Mouse (Mus musculus): Measurements from ENCODE around the gene Pgpep1.

DNA sequence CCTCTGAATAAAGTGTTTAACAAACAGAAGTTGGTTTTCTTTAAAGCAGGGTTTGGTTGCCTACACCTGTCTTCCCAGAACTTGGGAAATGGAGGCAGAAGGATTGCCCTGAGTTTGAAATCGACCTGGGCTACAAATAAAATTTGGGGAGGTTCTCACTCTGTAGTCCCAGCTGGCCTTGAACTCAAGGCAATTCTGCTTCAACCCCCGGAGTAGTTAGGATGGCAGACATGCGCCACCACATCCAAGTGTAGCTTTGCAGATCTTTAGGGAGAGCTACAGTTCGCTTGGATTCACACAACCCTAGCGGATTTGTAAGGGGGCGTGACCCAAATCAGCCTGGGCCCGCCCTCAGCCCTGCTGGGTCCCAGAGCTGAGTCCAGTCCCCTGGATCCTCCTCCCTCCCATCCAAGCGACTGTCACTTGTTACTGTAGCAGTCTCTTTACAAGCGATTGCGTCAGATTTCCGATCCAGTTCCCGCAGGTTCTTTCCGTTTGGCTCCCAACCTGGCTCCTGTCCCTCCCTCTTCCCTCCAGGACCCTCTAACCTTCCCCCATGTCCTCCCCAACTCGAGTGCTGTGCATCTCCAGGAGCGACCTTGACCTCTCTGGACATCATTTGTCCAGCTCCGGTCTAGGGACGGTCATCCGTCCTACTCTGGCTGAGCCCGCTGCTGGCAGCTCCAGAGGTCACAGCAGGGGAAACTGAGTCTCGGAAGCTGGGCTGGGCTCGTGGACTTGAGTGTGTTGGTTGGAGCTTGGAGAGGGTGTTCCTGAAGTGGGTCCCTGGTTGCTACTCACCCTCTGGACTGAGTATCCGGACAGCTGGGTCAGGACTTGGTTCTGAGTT lies 29.4 kb downstream of the Pgpep1 start:
- TF ChIP-seq POLR2A (IDR thresholded peaks at IDR 0.05; ENCODE audit: borderline replicate concordance, control insufficient read depth, low read depth, low read length) (no peak), CTCF (IDR thresholded peaks at IDR 0.05; ENCODE audit: control insufficient read depth, insufficient read depth, low read length) (no peak)

Data from bone marrow, adult 2 months (tissue).